Mouse (Mus musculus): Measurements from ENCODE around the gene Qpct. TPM values are rescaled to one million over a fixed set of nuclear protein-coding genes. Genes with fewer than 3 reads are reported as not detected.
"Not testable (repeated sequence)": the region's sequence is repeated elsewhere in the genome, so short reads cannot be mapped to it uniquely, and the experiment has no call there.

The Qpct gene
- polyA plus RNA-seq, 1 experiment from 2014 or later: 8.5 TPM

DNA sequence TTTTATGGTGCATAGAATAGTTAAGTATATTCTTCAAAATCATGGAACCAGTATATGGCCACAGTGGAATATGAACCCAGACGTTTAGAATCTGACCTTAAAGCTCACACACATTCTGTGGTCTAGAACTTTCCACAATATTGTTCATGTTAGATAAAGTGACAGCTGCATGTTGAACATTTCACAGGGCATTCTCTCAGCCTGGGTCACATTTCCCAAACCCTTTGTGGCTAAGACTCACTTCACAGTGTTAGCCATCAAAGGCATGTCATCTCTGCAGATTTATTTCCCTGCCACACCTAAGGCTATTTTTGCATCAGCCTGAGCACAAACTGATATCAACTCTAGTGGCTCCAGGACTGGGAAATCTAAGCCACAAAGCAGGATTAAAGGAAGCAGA is 40.0 kb downstream of the Qpct start:
- DNase-seq (ENCODE audit: low spot score, missing footprints) (no peak), ATAC-seq (ENCODE audit: low FRiP score) (no peak)
- H3K36me3 ChIP-seq (ENCODE audit: control insufficient read depth, insufficient read depth, low read length): no peaks in the 10 kb centered on the region
- no peak overlapping the region for H3K27ac ChIP-seq (ENCODE audit: low read depth, low read length)
- H3K4me3 ChIP-seq (ENCODE audit: low read depth, low read length): no peak overlapping the region
- no peaks in the 10 kb centered on the region for H3K27me3 ChIP-seq (ENCODE audit: control insufficient read depth, insufficient read depth, low read length)
- H3K9me3 ChIP-seq (ENCODE audit: control insufficient read depth, low read length): no peaks in the 10 kb centered on the region
- H3K4me2 ChIP-seq: no peak overlapping the region
- WGBS: 76% methylated on average over 1 of the region's 1 CpGs
- no peak overlapping the region for H3K9ac ChIP-seq (ENCODE audit: low read length)
- H3K4me1 ChIP-seq (ENCODE audit: control insufficient read depth, insufficient read depth, low read length): no peaks in the 10 kb centered on the region

DNA sequence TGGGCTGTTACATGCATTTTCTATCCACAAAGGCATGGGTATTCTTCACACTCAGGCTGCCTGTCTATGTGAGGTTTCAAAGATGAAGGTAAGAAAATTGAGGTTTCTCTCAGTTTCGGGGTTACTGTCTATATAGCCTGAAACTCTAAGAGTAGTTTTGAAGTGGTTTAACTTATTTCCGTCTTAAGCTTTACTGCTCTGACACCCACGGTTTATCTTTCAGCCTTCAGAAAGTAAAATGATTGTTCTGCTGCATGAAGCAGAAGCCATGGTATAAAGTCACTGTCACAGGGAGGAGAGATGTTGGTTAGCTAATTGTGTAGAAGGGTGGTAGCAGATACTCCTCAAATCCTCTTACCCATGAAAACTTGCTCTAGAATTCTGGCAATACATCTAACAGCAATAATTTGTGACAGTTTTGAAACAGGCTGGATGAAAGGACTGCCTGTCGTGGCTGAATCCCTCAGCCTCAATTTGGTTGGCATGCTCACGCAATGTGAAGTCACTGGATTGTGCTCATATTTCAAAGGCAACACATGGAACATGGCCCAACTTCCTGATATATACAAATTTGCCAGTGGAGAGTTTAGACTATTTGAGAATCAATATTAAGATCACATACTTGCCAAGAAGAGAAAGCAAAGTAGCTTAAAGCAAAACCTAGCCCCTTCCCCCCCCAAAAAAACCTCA is 41.7 kb downstream of the Qpct start:
- no peak overlapping the region for H3K4me2 ChIP-seq
- no peak for ATAC-seq (ENCODE audit: low FRiP score)
- no peak overlapping the region for H3K9ac ChIP-seq (ENCODE audit: low read length)
- H3K27ac ChIP-seq (ENCODE audit: low read depth, low read length): no peak overlapping the region
- H3K9me3 ChIP-seq (ENCODE audit: control insufficient read depth, low read length): no peaks in the 10 kb centered on the region
- H3K27me3 ChIP-seq (ENCODE audit: control insufficient read depth, insufficient read depth, low read length): no peaks in the 10 kb centered on the region
- H3K4me3 ChIP-seq (ENCODE audit: low read depth, low read length): no peak overlapping the region
- H3K4me1 ChIP-seq (ENCODE audit: control insufficient read depth, insufficient read depth, low read length): no peaks in the 10 kb centered on the region
- no peaks in the 10 kb centered on the region for H3K36me3 ChIP-seq (ENCODE audit: control insufficient read depth, insufficient read depth, low read length)
- DNase-seq (ENCODE audit: low spot score, missing footprints): no peak
- WGBS: 88% methylated on average over 5 of the region's 5 CpGs

DNA sequence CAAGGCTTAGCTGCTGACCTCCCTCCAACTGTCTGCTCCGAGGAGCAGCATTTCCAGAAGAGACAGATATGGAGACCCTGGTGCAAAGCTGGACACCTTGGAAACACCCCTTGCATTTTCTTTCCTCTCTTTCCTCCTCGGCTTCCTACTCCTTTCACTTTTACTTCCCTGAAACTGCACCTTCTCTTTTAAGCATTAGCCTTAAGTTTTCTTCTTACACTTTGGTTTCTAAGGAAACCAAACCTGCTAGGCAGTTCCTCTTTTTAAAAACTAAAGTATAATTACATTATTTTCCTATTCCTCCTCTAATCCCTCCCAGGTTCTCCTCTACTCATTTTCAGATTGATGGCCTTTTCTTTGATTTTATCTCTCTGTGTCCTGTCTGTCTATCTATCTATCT is 43.9 kb downstream of the Qpct start:
- ATAC-seq (ENCODE audit: low FRiP score) (no peak), DNase-seq (ENCODE audit: low spot score, missing footprints) (no peak)
- Histone ChIP-seq H3K27me3 (ENCODE audit: control insufficient read depth, insufficient read depth, low read length) (no peaks in the 10 kb centered on the region), H3K36me3 (ENCODE audit: control insufficient read depth, insufficient read depth, low read length) (no peaks in the 10 kb centered on the region), H3K27ac (ENCODE audit: low read depth, low read length) (no peak overlapping the region), H3K4me1 (ENCODE audit: control insufficient read depth, insufficient read depth, low read length) (no peaks in the 10 kb centered on the region), H3K9me3 (ENCODE audit: control insufficient read depth, low read length) (no peaks in the 10 kb centered on the region), H3K9ac (ENCODE audit: low read length) (no peak overlapping the region), H3K4me2 (no peak overlapping the region), H3K4me3 (ENCODE audit: low read depth, low read length) (no peak overlapping the region)
- WGBS: 80% methylated on average over 2 of the region's 2 CpGs

DNA sequence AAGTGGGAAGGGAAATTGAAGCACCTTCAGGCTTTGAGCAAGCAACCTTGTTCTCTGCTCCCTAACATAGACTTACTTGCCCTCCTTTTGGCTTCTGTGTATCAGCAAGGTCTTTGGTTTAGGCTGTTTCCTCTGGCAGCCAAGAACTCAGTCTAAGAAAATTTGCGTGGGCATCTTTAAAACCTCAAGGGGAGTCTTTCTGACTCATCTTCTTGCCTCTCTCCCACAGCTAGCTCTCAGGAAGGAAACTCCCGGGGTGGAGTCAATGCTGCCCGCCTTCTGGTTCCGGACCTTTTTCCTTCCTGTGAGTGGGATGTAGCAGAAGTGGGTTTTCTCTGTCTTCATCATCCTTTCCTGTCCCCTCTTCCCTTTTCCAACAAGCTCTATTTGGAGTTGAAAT is 48.2 kb downstream of the Qpct start:
- Histone ChIP-seq H3K4me2 (no peak overlapping the region), H3K27me3 (ENCODE audit: control insufficient read depth, insufficient read depth, low read length) (no peaks in the 10 kb centered on the region), H3K4me1 (ENCODE audit: control insufficient read depth, insufficient read depth, low read length) (no peaks in the 10 kb centered on the region), H3K9ac (ENCODE audit: low read length) (no peak overlapping the region), H3K36me3 (ENCODE audit: control insufficient read depth, insufficient read depth, low read length) (no peaks in the 10 kb centered on the region), H3K9me3 (ENCODE audit: control insufficient read depth, low read length) (no peaks in the 10 kb centered on the region), H3K4me3 (ENCODE audit: low read depth, low read length) (no peak overlapping the region), H3K27ac (ENCODE audit: low read depth, low read length) (no peak overlapping the region)
- no peak for ATAC-seq (ENCODE audit: low FRiP score)
- 89% methylated on average over 4 of the region's 4 CpGs for WGBS
- DNase-seq (ENCODE audit: low spot score, missing footprints): no peak

DNA sequence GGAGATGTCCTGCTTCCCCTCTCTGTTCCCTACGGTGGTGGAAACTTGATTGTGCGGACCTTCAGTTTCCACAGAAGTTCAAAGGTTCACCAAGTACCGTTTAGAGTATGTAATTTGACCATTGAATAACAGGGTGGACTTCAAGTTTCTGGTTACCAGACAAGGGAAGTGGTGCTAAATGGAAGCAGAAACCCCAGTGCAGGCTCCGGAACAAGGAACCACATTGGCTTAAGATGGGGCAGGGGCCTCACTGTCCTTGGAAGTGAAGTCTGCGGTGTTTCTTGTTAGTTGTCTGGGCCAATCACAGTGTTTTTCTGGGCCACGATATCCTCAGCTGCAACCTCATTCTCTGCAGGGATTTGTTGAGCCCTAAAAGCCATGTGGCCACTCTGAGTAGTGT is 56.5 kb downstream of the Qpct start:
- Histone ChIP-seq H3K9me3 (ENCODE audit: control insufficient read depth, low read length) (no peaks in the 10 kb centered on the region), H3K4me1 (ENCODE audit: control insufficient read depth, insufficient read depth, low read length) (no peaks in the 10 kb centered on the region), H3K4me2 (no peak overlapping the region), H3K9ac (ENCODE audit: low read length) (no peak overlapping the region), H3K4me3 (ENCODE audit: low read depth, low read length) (no peak overlapping the region), H3K27ac (ENCODE audit: low read depth, low read length) (no peak overlapping the region), H3K27me3 (ENCODE audit: control insufficient read depth, insufficient read depth, low read length) (no peaks in the 10 kb centered on the region), H3K36me3 (ENCODE audit: control insufficient read depth, insufficient read depth, low read length) (no peaks in the 10 kb centered on the region)
- DNase-seq (ENCODE audit: low spot score, missing footprints): no peak
- WGBS: 87% methylated on average over 6 of the region's 6 CpGs
- ATAC-seq (ENCODE audit: low FRiP score): no peak

DNA sequence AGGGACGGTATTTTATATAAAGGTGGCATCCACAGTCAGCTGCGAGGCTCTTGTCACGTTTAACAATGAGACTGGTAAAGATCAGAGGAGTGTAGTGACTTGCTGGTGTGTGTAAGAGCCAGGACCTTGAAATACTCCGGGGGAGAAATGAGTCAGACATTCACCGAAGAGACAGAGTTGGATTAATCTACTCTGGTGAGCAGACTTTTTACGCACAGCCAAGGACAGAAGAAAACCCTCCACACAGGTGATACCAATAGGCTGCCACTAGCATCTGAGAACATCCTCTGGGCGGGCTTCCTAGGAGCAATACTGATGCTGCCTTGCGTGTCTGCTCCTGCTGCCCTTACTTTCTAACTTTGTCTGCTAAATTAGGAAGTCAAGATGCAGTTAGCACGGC is 57.9 kb downstream of the Qpct start:
- no peak overlapping the region for H3K27ac ChIP-seq (ENCODE audit: low read depth, low read length)
- 75% methylated on average over 9 of the region's 9 CpGs for WGBS
- DNase-seq (ENCODE audit: low spot score, missing footprints): no peak
- no peaks in the 10 kb centered on the region for H3K27me3 ChIP-seq (ENCODE audit: control insufficient read depth, insufficient read depth, low read length)
- H3K36me3 ChIP-seq (ENCODE audit: control insufficient read depth, insufficient read depth, low read length): no peaks in the 10 kb centered on the region
- H3K4me1 ChIP-seq (ENCODE audit: control insufficient read depth, insufficient read depth, low read length): no peaks in the 10 kb centered on the region
- H3K9me3 ChIP-seq (ENCODE audit: control insufficient read depth, low read length): no peaks in the 10 kb centered on the region
- no peak for ATAC-seq (ENCODE audit: low FRiP score)
- no peak overlapping the region for H3K9ac ChIP-seq (ENCODE audit: low read length)
- H3K4me3 ChIP-seq (ENCODE audit: low read depth, low read length): no peak overlapping the region
- no peak overlapping the region for H3K4me2 ChIP-seq

DNA sequence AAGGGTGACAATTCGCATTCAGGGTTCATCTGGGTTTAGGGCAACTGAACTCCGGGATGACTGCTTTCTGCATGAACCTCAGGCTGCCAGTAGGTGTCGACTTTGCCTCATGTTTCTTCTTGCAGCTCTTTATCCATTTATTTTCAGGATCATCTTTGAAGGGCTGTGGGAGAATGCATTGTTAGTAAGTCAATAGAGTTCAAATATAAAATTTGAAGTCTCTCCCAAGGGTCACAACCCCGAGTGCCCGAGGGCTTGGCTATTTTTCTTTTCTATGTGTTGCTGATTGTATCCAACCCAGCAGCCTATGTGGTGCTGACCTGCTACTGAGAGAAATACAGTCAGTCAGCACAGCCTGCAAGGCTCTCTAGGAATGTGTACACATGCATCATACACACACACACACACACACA is 59.2 kb downstream of the Qpct start:
- no peak overlapping the region for H3K27ac ChIP-seq (ENCODE audit: low read depth, low read length)
- WGBS: 27% methylated on average over 5 of the region's 5 CpGs
- no peak overlapping the region for H3K9ac ChIP-seq (ENCODE audit: low read length)
- no peaks in the 10 kb centered on the region for H3K9me3 ChIP-seq (ENCODE audit: control insufficient read depth, low read length)
- no peak overlapping the region for H3K4me3 ChIP-seq (ENCODE audit: low read depth, low read length)
- H3K4me2 ChIP-seq: no peak overlapping the region
- H3K36me3 ChIP-seq (ENCODE audit: control insufficient read depth, insufficient read depth, low read length): no peaks in the 10 kb centered on the region
- DNase-seq (ENCODE audit: low spot score, missing footprints) (peak; percentile 86), ATAC-seq (ENCODE audit: low FRiP score) (peak; percentile 73)
- H3K4me1 ChIP-seq (ENCODE audit: control insufficient read depth, insufficient read depth, low read length): no peaks in the 10 kb centered on the region
- H3K27me3 ChIP-seq (ENCODE audit: control insufficient read depth, insufficient read depth, low read length): no peaks in the 10 kb centered on the region

DNA sequence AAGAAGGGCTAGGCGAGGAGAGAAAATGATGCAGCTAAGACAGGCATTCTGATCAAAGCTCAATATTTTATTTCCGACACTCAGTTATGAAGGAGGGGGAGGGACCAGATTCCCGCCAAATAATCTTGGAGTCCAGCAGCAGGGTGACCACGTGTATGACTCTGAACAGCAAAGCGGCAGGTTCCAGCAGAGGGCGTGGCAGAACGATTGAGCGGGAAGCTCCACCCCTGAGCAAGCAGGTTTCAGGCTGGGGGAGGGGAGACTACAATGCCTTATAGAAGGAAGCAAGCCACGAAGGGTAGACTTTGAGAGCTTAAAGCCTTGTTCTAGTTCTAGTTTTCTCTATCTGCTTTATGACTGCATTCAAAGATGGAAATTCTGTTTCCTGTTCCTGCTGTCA is 63.5 kb downstream of the Qpct start:
- 63% methylated on average over 9 of the region's 9 CpGs for WGBS
- H3K27ac ChIP-seq (ENCODE audit: low read depth, low read length); ATAC-seq (ENCODE audit: low FRiP score); H3K27me3 ChIP-seq (ENCODE audit: control insufficient read depth, insufficient read depth, low read length); DNase-seq (ENCODE audit: low spot score, missing footprints); H3K36me3 ChIP-seq (ENCODE audit: control insufficient read depth, insufficient read depth, low read length); H3K9me3 ChIP-seq (ENCODE audit: control insufficient read depth, low read length); H3K4me3 ChIP-seq (ENCODE audit: low read depth, low read length); H3K4me2 ChIP-seq; H3K9ac ChIP-seq (ENCODE audit: low read length); H3K4me1 ChIP-seq (ENCODE audit: control insufficient read depth, insufficient read depth, low read length): not testable (repeated sequence)

DNA sequence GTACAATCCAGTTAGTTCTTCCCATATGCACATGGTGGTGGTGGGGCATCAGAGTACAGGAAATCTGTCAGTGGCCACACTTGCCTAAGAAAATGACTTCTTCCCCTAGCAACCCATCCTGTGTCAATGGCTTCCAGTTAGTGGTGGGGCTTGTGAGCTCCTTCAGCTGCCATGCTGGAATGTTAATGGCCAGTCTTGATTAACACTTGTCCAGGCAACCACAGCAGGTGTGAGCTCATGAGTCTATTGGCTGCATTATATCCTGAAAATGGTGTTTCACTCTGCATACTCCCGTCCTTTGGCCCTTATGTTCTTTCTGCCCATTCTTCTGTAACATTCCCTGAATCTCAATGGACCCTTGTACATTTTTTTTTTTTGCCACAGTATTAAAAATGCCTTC is 67.4 kb downstream of the Qpct start:
- Histone ChIP-seq H3K9me3 (ENCODE audit: control insufficient read depth, low read length) (no peaks in the 10 kb centered on the region; the same call in 1 of the 2 replicates), H3K4me1 (ENCODE audit: control insufficient read depth, insufficient read depth, low read length) (no peaks in the 10 kb centered on the region), H3K36me3 (ENCODE audit: control insufficient read depth, insufficient read depth, low read length) (no peaks in the 10 kb centered on the region), H3K4me2 (no peak overlapping the region), H3K27ac (ENCODE audit: low read depth, low read length) (no peak overlapping the region), H3K4me3 (ENCODE audit: low read depth, low read length) (no peak overlapping the region), H3K27me3 (ENCODE audit: control insufficient read depth, insufficient read depth, low read length) (no peaks in the 10 kb centered on the region), H3K9ac (ENCODE audit: low read length) (no peak overlapping the region)
- 87% methylated on average over 1 of the region's 1 CpGs for WGBS
- ATAC-seq (ENCODE audit: low FRiP score) (no peak), DNase-seq (ENCODE audit: low spot score, missing footprints) (no peak)

Measured in midbrain, embryonic 11.5 days (tissue).